Mouse (Mus musculus): ENCODE measurements around the gene Selenon.

The Selenon gene

GRCm38 (mm10) chr4:134542726-134543125 is 9.2 kb downstream of the Selenon start:
- no peak for DNase-seq

- peak; percentile 63 to 70 for DNase-seq
Observed at GRCm38 (mm10) chr4:134538997-134539580, 12.9 kb downstream of the Selenon start.

GRCm38 (mm10) chr4:134535787-134536151 is 16.2 kb downstream of the Selenon start:
- DNase-seq: peak in 1 of 2 experiments; percentile 41

- DNase-seq: peak; percentile 95 to 97
Observed at GRCm38 (mm10) chr4:134534932-134535786, 16.8 kb downstream of the Selenon start, which contains the start of gene Mtfr1l. Gene Mtfr1l (minus strand): TSS chr4:134535387.

- peak; percentile 62 to 64 for DNase-seq
Observed at GRCm38 (mm10) chr4:134534124-134534886, 17.7 kb downstream of the Selenon start.

GRCm38 (mm10) chr4:134533421-134533820 is 18.5 kb downstream of the Selenon start:
- no peak for DNase-seq

GRCm38 (mm10) chr4:134532928-134533327 is 19.0 kb downstream of the Selenon start:
- DNase-seq: no peak

- no peak for DNase-seq
Observed at GRCm38 (mm10) chr4:134526220-134526619, 25.7 kb downstream of the Selenon start.

- no peak for DNase-seq
Observed at GRCm38 (mm10) chr4:134525806-134526205, 26.2 kb downstream of the Selenon start.

GRCm38 (mm10) chr4:134523447-134523846 is 28.5 kb downstream of the Selenon start:
- DNase-seq: no peak

- no peak for DNase-seq
Observed at GRCm38 (mm10) chr4:134519281-134519680, 32.7 kb downstream of the Selenon start.

GRCm38 (mm10) chr4:134518541-134518940 is 33.4 kb downstream of the Selenon start:
- DNase-seq: no peak

GRCm38 (mm10) chr4:134517719-134518118 is 34.2 kb downstream of the Selenon start:
- DNase-seq: no peak

- DNase-seq: no peak
Observed at GRCm38 (mm10) chr4:134516981-134517380, 35.0 kb downstream of the Selenon start.

- DNase-seq: no peak
Observed at GRCm38 (mm10) chr4:134515614-134516013, 36.4 kb downstream of the Selenon start.

- DNase-seq: no peak
Observed at GRCm38 (mm10) chr4:134514309-134514930, 37.5 kb downstream of the Selenon start.

GRCm38 (mm10) chr4:134512798-134513197 is 39.2 kb downstream of the Selenon start:
- no peak for DNase-seq

- no peak for DNase-seq
Observed at GRCm38 (mm10) chr4:134511730-134512129, 40.2 kb downstream of the Selenon start.

GRCm38 (mm10) chr4:134510845-134511411 is 41.0 kb downstream of the Selenon start, which contains the start of gene Aunip:
Gene Aunip (plus strand): TSS chr4:134510999.
- DNase-seq: peak; percentile 93 to 98

- DNase-seq: no peak
Observed at GRCm38 (mm10) chr4:134510396-134510795, 41.6 kb downstream of the Selenon start.

GRCm38 (mm10) chr4:134506713-134507112 is 45.3 kb downstream of the Selenon start:
- no peak for DNase-seq

- DNase-seq: no peak
Observed at GRCm38 (mm10) chr4:134505966-134506594, 45.9 kb downstream of the Selenon start.
